Mouse (Mus musculus) testis, adult 2 months (tissue): ENCODE measurements around the gene Ldhd. TPM values are rescaled to one million over a fixed set of nuclear protein-coding genes. Genes with fewer than 3 reads are reported as not detected.

Source experiments
- H3K27ac ChIP-seq: fragments of 200-500 bp; 2 replicates; pipeline ENCODE4 v1.5.1; 2012; ENCODE audit warnings: low read depth, low read length; ENCODE audit not compliant: control insufficient read depth, insufficient read depth
- H3K27me3 ChIP-seq: fragments of 200-500 bp; 2 replicates; pipeline ENCODE4 v1.6.1; 2012; ENCODE audit warnings: mild to moderate bottlenecking, low read length, moderate library complexity; ENCODE audit not compliant: control insufficient read depth, insufficient read depth
- H3K36me3 ChIP-seq: fragments of 200-500 bp; 2 replicates; pipeline ENCODE4 v1.6.1; 2012; ENCODE audit warnings: mild to moderate bottlenecking, low read length; ENCODE audit not compliant: control insufficient read depth, insufficient read depth
- H3K4me1 ChIP-seq: fragments of 200-500 bp; 2 replicates; pipeline ENCODE4 v1.6.1; 2012; ENCODE audit warnings: low read length; ENCODE audit not compliant: control insufficient read depth, insufficient read depth
- H3K4me3 ChIP-seq: fragments of 200-500 bp; 2 replicates; pipeline ENCODE4 v1.5.1; 2012; ENCODE audit warnings: low read depth, mild to moderate bottlenecking, low read length, moderate library complexity, mixed read lengths; ENCODE audit not compliant: control insufficient read depth
- CTCF ChIP-seq: fragments of 200-500 bp; IDR thresholded peaks from 2 replicates; pipeline ENCODE4 v1.5.1; 2012; ENCODE audit warnings: low read depth, mild to moderate bottlenecking, inconsistent platforms, low read length, moderate library complexity; ENCODE audit not compliant: control insufficient read depth, insufficient read depth, insufficient replicate concordance
- POLR2A ChIP-seq: fragments of 200-500 bp; IDR thresholded peaks from 2 replicates; pipeline ENCODE4 v1.6.1; 2012; ENCODE audit warnings: low read depth, mild to moderate bottlenecking, inconsistent platforms, low read length, moderate library complexity; ENCODE audit not compliant: control insufficient read depth
- polyA plus RNA-seq: library from polyadenylated mRNA; depleted of rRNA; stranded (reverse); fragments of >200 nt; gene quantifications from 2 replicates; pipeline ENCODE4 v1.2.3, GENCODE M21; 2012

Gene Ldhd
- polyA plus RNA-seq, 1 experiment = 6.5 TPM

GRCm38 (mm10) chr8:111622104-111622503, 8.1 kb downstream of the Ldhd start:
- H3K27me3 ChIP-seq = no peaks in the 10 kb centered on the region
- H3K27ac ChIP-seq = no peak overlapping the region
- no peaks in the 10 kb centered on the region; the same call in 1 of the 2 replicates for H3K36me3 ChIP-seq
- no peaks in the 10 kb centered on the region; the same call in 1 of the 2 replicates for H3K4me1 ChIP-seq
- TF ChIP-seq CTCF = no peak
- no peak for TF ChIP-seq POLR2A
- no peak overlapping the region for H3K4me3 ChIP-seq

GRCm38 (mm10) chr8:111619936-111620335, 10.2 kb downstream of the Ldhd start:
- no peak overlapping the region for H3K27ac ChIP-seq
- H3K27me3 ChIP-seq = no peaks in the 10 kb centered on the region
- H3K4me3 ChIP-seq = no peak overlapping the region
- no peaks in the 10 kb centered on the region; the same call in 1 of the 2 replicates for H3K36me3 ChIP-seq
- H3K4me1 ChIP-seq = no peaks in the 10 kb centered on the region; the same call in 1 of the 2 replicates
- no peak for TF ChIP-seq POLR2A
- TF ChIP-seq CTCF = no peak

DNA sequence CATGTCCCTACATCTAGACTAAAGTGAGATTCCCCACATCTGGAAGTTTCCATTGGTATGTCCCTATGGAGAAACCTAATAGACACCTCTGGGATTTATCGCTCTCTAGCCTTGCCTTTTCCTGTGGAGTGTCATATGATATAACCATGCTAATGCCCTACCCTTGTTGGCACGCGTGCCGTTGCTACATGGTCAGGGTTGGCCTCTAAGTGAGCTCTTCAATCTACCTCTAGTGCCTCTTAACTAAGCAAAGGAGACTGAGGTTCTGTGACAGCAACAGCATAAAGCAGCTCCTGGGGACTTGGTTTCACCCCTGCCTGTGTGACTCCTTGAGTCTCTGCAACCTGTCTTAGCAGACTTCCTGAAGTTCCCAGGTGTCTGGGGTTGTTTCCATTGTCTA, 11.9 kb downstream of the Ldhd start:
- H3K27ac ChIP-seq = no peak overlapping the region
- TF ChIP-seq POLR2A (no peak), CTCF (no peak)
- no peaks in the 10 kb centered on the region for H3K27me3 ChIP-seq
- H3K4me3 ChIP-seq = no peak overlapping the region
- no peaks in the 10 kb centered on the region; the same call in 1 of the 2 replicates for H3K36me3 ChIP-seq
- H3K4me1 ChIP-seq = no peaks in the 10 kb centered on the region

DNA sequence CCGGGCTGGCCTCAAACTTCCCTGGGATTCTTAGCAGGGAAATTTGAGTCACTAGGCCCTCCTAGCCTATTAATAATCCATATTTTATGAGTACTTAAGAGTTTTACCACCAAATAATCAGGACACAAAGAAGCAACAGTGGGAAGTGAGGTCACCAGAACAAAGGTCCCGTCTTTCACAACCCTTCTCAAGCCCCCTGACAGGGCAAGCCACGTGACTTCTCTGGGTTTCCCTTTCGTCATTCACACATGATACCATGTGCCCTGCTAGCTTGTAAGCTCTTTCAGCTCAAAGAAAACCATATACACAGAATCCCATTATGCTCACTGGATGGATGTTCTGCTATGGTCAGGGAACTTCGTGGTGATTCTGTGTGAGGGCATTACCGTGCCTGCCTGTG, 12.4 kb downstream of the Ldhd start:
- H3K27me3 ChIP-seq = no peaks in the 10 kb centered on the region
- no peaks in the 10 kb centered on the region; the same call in 1 of the 2 replicates for H3K36me3 ChIP-seq
- H3K27ac ChIP-seq = no peak overlapping the region
- no peak overlapping the region for H3K4me3 ChIP-seq
- no peaks in the 10 kb centered on the region for H3K4me1 ChIP-seq
- TF ChIP-seq POLR2A (no peak), CTCF (no peak)

DNA sequence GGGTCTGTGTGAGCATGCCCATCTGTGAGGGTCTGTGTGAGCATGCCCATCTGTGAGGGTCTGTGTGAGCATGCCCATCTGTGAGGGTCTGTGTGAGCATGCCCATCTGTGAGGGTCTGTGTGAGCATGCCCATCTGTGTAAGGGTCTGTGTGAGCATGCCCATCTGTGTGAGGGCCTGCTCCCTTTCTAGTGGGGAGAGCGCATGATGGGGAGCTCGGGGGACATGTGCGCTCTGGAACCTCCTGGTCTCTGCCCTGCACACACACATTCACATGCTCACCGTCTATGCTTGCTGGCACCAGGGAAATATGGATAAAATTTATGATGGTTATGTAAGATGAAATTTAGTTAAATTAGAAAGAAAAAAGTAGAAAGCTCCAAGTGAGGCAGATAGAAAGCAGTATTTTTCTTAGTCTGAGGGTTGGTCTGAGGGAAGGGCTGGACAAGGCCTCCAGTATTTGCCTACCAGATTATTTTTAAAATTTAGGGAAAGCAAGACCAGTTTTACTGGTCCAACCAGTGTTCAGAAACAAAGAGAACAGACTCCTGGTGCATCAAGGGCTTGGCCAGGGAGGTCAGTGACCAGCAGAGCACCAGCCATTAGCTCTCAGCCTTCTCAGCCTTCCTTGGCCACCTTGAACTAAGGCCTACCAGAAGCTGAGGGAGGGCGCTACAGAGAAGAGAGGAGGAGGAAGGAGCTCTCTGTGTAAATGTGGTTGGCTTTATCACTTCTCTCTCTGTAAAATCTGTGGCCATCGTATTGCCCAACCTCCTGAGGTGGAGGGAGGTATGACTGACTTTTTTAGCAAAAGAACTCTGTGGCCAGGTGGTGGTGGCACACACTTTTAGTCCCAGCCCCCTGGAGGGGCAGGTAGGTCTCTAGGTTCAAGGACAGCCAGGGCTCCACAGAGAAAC, 15.1 kb downstream of the Ldhd start:
- H3K27ac ChIP-seq = no peak overlapping the region
- H3K4me1 ChIP-seq = no peaks in the 10 kb centered on the region
- TF ChIP-seq CTCF = no peak
- TF ChIP-seq POLR2A = no peak
- H3K36me3 ChIP-seq = no peaks in the 10 kb centered on the region
- no peak overlapping the region for H3K4me3 ChIP-seq
- H3K27me3 ChIP-seq = no peaks in the 10 kb centered on the region

- H3K4me1 ChIP-seq = no peaks in the 10 kb centered on the region
- peak overlapping the region; percentile 47 for H3K27ac ChIP-seq
- TF ChIP-seq CTCF (no peak), POLR2A (no peak)
- no peak overlapping the region; the same call in 1 of the 2 replicates for H3K4me3 ChIP-seq
- no peaks in the 10 kb centered on the region for H3K27me3 ChIP-seq
- H3K36me3 ChIP-seq = no peaks in the 10 kb centered on the region
Observed at GRCm38 (mm10) chr8:111613181-111613580, 17.0 kb downstream of the Ldhd start.

DNA sequence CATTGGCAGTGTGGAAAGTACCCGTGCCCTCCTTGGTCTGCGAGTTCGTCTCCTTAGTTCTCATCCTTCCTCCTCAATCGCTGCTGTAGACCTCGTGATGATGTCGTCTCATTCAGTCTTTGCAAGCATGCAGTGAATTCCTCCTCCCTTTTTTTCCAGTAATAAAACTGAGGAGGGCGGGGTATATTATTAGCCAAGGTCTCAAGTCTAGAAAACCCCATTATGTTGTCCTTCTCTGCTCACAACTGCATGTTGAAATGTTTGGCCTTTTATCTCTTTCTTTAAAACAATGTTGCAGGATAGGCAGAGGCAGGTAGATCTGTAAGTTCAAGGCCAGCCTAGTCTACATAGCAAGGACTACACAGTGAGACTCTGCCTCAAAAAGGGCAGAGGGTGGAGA, 22.8 kb downstream of the Ldhd start:
- Histone ChIP-seq H3K27me3 (no peaks in the 10 kb centered on the region), H3K36me3 (no peaks in the 10 kb centered on the region), H3K27ac (no peak overlapping the region), H3K4me3 (no peak overlapping the region), H3K4me1 (no peaks in the 10 kb centered on the region)
- TF ChIP-seq CTCF = no peak
- no peak for TF ChIP-seq POLR2A
